Mouse (Mus musculus) gonadal fat pad, adult 2 months (tissue): ENCODE data around the gene Oser1. TPM values are rescaled to one million over a fixed set of nuclear protein-coding genes. Genes with fewer than 3 reads are reported as not detected.

ENCODE experiments used
- DNase-seq: peaks from one replicate; pipeline ENCODE4 v3.0.0-alpha.2; 2012; ENCODE audit warnings: low read depth
- polyA plus RNA-seq: library from polyadenylated mRNA; depleted of rRNA; stranded (reverse); fragments of >200 nt; gene quantifications from 2 replicates; pipeline ENCODE4 v1.2.3, GENCODE M21; 2012

Gene Oser1
- polyA plus RNA-seq, 1 experiment, result 25.0 TPM

DNA sequence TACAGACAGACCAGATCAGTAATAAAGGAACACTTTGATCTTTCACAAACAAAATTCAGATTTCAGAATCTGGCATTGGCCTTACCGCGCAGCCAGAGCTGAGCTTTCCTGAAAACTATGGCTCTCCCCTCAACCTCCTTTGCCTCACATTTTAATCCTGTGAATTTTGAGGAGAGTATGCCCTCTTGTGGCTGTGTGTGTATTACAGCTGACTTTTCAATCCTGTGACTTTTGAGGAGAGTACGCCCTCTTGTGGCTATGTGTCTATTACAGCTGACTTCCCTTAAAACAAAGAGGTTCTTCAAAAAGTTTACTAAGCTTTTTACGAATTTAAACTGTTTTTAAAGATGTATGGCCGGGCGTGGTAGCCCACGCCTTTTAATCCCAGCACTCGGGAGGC is 23.3 kb downstream of the Oser1 start:
- DNase-seq, result no peak

DNA sequence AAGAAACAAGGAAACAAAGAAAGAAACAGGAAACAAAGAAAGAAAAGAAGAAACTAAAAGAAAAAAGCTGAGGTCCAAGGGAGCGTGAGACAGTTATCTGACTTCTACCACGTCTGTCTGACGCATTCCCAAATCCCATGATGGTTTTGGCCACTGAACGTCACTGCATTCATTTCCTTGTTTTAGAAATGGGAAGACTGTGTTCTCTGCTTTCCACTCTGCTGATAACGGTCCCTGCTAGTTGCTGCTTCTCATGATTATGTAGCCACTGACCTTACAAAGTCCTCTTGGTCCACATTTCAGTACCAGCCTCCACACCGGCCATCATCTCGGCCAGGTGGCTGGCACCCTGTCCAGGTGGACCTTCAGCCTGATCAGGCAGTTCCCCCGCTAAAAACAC is 25.3 kb downstream of the Oser1 start:
- no peak for DNase-seq

DNA sequence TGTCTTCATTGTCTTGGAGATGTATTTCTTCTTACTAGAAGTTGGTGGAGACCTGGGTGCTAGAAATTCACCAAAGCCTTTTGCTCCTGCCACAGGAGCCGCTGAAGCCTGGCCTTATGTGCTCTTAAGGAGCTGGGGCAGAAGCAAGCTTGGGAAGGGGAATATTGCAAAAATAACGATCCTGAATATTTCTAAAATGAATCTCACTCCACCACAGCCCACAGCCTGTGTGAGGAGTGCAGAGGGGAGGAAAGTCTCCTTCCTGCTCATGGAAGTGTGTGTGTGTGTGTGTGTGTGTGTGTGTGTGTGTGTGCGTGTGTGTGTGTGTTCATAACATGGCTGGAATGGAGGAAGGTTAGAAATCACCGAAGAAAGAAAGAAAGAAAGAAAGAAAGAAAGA is 25.7 kb downstream of the Oser1 start:
- DNase-seq, result no peak

DNA sequence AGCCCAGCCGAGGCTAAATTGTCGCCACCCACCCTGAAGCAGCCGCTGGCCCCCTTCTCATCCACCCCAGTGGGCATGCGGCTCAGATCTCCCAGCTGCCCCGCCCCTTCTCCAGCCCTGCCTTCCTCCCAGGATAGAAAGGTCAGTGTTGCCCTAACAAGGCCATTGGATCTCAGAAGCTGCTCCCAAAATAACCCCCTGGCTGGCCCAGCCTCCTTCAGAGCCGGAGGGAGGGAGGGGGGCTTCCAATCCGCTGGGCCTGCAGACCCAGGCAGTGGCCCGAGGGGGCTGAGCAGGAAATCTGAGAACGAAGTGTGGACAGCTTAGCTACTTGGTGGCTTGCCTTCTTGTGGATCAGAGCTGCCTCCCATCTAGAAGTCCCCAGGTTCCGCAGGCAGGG is 26.6 kb downstream of the Oser1 start, which contains the start of gene Jph2:
Gene Jph2, minus strand, starts transcription at position 89 of the 400 bp plus-strand sequence.
- DNase-seq, result no peak

DNA sequence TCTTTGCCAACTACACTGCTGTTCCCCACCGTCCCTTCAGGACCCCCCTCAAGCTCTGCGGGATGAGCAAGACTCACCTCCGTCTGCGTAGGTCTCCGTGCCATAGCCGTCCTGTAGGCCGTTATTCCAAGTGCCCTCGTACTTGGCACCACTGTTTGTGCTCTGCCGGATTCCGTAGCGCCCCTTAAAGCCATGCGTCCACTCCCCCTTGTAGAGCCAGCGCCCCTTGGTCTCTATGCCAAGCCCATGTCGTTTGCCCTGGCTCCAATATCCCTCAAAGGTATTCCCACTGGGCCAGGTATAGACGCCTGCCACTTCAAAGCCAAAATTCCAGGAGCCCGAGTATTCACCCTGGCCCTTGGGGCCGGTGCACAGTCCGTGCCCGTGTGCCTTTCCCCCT is 27.4 kb downstream of the Oser1 start:
- DNase-seq, result no peak

DNA sequence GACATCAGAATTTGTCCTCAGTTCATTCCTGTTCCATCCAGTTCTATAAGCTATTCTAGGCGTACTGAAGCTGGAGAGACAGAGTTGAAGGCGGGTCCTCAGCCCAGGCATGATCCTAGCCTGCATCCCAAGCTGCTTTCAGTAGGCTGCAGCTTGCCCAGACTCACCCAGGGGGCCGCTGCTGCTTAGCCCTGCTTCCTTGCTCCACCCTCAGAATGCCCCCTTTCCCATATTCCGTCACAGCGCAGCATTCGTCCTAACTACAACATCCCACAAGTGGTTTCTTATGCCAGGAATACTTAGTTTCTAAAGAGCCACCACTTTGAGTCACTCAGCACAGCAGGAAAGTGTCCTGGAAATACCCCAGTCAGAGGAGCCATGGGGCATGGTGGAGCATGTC is 29.5 kb downstream of the Oser1 start:
- no peak for DNase-seq

DNA sequence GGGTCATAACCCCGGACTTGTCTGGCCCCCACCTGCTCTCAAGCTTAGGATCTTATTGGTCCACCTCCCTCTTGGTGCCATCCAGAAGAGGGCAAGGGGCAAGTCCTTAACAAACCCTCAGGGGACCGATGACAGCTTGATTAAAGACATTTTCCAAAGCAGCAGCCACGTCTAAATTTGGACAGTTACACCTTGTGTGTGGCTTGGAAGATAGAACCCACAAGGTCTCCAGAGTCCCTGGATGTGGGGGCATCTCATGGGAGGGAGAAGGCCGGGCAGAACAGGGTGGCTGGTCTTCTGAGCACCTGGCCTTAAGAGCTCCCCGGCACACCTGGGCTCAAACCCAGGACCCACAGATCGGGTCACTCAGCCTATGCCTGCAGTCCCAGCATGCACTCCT is 30.5 kb downstream of the Oser1 start:
- DNase-seq, result no peak

DNA sequence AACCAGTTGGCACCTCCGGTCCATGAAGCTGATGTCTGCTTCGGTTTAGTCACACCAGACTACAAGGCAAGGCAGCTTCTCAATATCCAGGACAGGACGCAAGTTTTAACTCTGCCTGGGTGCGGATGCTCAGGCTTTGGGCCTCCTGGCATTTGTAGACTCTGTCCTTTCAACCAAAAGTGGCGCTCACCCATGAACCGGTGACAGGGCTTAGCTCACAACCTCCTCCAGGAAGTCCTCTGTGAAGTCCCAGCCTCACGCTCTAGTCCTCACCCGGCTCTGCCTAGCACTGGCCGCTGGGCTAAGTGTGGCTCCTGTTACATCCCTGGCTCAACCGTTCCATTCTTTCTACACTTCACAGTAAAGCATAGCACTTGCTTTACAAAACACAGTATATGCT is 31.3 kb downstream of the Oser1 start:
- no peak for DNase-seq

DNA sequence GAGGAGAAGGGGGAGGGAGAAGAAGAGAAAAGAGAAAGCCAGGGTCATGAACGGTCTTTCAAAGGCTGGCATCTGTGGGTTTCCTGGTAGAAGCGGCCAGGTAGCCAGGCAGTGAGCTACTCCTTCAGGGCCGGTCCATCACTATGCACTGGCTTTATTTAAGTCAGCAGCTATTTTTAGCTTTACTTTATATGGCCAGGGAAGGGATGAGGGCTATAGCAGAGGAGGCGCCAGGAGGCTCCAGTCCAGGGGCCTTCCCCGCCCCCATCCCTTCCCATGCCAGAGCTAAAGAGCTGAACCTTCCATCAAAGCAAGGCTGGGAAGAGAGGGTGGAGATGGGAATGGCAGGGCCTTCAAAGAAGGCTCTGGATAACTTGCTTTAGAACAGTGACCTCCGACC is 32.1 kb downstream of the Oser1 start:
- DNase-seq, result no peak

DNA sequence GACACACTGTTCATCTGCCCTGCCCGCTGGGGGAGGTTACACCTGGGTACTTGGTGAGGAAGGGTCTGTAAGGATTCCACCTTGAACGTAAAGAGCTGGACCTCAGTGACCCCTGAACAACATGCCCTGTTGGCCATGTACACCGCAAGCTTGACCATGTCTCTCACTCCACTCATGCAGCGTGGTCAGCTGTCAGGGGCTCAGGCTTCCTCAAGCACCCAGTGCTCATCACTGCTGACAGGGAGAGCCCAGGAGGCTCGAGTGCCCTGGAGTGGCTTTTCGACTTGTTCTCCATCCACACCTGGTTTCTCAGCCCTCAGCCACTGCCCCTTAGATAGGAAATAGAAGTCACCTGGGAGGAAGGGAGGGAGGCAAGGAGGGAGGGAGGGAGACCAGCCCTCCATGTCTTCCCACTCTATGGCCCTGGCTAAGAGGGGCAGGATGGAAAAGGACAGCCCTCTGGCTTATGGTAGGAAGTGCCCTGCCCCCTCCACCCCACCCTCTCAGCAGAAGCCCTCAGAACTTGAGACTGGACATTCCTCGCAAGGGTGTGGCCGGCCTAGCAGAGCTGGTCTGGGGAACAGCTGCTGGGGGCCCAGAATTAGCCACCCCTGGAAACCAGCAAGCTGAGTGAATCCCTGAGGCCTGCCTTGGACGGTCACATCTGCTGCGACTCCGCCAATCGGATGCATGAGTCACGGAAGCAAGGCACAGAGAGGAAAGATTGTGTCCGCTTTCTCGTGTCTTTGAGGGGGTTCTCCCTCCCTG is 37.9 kb downstream of the Oser1 start:
- no peak for DNase-seq

DNA sequence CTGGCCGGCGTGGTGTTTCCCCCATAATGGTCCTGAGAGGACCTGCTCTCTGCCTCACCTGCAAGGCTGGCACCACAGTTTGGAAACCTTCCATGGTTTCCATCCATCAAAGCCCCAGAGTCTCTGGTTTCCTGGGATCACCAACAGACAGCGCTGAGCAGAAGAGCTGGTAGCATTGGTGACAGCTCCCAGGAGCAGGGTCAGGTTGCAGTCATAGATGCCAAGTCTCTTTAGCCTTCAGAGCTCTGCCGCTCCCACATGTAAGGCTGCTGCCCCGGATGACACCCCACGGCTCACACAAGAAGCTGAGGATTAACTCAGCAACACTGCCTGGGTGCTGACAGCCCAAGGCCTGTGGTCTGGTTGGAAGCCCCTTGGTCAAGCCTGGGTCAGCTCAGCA is 39.4 kb downstream of the Oser1 start:
- no peak for DNase-seq

DNA sequence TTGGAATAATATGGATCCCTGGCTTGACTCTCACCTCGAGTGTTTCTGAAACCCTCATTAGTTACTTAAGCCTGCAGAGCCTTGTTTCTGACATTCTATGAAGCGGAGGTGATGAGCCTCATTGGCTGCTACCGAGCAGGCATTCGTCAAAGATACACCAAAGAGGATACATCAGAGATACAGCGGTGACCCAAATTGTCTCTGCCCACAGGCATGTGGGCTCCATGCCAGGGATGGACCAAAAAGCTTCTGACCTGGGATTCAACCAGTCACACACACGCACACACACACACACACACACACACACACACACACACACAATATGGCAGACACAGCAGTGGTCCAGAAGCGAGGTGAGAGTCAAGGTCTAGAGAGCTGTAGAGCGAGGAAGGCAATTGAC is 43.3 kb downstream of the Oser1 start:
- DNase-seq, result no peak

DNA sequence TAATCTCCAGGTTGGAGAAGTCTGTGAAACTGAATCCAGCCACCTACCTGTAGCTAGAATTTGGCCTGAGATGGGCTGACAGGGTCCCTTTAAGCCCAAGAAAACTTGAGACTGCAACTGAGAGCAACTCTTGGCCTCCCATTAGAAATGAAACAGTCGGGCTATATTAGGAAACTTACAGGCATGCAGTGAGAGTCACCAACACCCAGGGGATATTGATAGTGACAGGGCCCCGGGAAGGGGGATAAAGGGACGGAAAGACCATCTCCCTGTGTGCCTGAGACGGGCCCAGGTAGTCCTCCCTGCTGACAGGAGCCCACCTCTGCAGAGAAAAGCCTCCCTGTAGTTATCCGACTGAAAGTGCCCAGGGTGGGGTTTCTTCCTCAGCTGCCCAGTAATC is 45.1 kb downstream of the Oser1 start:
- no peak for DNase-seq

DNA sequence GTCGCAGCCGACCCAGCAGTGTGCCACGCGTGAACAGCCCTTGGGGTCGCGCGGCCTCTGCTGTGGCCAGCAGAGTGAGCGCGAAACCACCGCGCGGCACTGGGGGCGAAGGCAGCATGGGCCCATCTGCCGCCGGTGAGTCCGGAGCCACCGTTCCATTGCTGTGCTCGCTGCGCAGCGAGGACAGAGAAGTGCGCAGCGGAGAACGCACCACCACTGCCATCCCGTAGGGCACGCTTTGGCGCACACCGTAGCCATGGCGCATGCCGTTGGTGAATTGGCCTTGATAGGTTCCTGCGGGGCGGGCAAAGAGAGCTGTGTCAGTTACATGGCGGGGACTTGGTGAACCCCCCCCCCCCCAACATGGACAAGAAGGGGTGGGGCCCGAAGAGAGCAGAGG is 48.4 kb downstream of the Oser1 start:
- no peak for DNase-seq

DNA sequence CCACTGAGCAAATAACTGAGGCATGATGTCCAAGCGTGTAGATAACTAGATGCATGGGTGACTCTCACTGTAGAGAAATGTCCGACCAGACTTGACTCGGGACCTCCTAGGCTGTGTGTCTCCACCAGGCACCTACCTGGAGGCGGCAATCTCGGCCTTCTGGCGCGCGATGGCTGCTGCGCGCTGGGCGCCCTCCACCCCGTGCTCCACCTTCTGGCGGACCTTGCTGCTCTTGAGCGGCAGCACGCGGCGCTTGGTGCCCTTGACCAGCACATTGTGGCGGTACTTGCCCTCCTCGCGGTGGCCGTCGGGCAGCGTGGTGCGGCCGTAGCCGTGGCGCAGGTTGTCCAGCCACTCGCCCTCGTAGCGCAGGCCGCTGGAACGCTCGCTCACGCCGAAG is 49.0 kb downstream of the Oser1 start:
- DNase-seq, result no peak

DNA sequence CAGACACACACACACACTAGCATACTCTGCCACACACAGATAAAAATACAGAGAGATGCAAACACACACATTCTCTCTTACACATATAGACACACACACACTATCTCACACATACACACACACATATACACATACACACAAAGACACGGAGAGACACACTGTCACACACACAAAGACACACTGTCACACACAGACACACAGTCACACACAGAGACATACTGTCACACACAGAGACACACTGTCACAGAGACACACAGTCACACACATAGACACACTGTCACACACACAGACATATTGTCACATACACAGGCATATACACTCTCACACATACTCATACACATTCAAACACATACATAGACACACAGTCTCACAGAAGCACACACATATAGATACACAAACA is 51.9 kb downstream of the Oser1 start:
- no peak for DNase-seq

DNA sequence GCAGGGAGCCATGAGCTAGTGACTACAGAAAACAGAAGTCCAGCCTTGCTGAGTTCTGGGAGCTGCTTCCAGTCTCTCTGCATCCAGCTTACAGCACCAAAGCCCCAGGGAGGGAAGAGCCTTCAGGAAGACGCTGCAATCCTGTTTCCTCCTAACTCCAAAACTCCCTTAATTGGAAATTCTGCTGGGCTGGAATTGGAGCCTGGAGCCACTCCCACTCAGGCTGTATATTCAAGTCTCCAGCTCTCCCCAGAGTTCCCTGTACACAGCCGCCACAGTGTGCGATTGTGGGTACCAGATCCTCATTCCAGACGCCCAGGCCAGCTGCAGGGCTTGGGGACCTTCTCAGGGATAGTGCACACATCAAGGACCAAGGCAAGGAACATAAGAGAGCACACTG is 54.3 kb downstream of the Oser1 start:
- no peak for DNase-seq

DNA sequence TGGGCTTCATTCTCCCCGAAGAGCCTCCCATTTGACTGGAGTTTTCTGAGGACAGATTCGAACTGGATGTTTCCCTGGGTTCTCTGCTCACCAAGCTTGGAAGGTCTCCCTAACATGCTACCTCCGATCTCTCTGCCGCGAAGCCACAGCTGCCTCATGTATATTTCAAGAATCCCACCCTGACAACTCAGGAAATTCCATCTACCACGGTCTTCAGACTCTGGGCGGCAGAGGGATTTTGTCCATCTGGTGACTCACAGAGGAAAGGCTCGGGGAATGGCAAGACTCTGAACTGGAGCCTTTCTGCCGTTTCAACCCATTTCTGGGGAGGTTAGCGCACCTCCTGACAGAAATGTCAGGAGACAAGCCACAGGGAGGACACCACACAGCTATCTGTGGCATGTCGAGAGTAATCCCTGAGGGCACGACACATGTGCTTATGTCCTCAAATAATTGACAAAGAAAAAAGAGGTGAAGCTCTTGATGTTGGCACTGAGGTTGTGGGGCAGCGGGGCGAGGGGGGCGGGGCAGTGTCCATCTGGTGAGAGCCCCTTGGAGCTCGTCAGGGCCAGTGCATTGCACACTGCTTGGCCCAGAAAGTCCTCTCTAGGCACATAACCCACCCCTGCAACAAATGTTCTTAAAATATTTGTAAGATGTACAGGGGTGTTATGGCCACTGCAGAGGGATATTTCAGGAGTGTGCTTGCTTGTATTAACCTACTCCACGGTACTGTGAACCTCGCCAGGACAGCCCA is 59.5 kb downstream of the Oser1 start:
- DNase-seq, result no peak

DNA sequence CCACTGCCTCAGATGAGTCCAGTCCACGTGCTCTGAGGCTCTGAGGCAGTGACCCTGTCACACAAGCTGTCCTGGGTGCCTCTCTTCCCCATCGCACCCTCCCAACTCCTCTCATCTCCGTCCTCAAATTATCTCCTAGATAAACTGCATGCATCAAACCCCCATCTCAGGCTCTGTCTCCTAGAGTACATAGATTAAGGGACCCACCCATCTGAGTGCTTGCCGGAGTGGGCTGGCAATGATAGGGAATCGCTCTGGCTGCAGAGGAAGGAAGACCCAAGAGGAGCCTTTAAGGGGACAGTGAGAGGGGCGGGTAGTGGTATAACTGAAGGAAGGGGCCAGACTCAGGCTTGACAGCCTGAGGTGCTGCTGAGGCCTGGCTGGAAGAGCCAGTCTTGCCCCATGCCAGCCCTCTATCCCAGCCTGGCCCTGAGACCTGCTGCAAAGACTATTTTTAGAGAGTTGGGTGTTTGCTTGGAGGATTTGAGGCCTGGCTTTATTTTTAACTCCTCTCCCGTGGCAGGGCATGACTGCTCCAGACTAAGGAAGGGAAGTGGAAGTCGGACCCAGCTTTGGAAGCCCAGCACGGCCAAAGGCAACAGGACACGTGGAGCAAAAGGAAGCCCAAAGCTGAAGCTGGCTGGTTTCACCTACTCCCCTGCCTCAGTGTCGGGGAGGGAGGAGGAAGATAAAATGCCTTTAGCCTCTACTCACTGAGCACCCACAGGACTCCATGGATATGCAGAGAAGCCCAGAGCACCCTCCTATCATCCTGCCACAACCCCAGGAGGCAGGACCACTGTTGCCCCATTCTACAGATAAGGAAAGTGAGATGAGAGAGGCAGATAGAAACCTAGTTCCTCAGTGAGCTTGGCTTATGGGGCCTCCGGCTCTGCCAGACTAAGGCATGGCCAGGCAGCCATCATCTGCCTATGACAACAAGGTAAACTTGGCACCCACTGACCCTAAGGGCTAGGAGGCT is 61.3 kb downstream of the Oser1 start:
- no peak for DNase-seq

DNA sequence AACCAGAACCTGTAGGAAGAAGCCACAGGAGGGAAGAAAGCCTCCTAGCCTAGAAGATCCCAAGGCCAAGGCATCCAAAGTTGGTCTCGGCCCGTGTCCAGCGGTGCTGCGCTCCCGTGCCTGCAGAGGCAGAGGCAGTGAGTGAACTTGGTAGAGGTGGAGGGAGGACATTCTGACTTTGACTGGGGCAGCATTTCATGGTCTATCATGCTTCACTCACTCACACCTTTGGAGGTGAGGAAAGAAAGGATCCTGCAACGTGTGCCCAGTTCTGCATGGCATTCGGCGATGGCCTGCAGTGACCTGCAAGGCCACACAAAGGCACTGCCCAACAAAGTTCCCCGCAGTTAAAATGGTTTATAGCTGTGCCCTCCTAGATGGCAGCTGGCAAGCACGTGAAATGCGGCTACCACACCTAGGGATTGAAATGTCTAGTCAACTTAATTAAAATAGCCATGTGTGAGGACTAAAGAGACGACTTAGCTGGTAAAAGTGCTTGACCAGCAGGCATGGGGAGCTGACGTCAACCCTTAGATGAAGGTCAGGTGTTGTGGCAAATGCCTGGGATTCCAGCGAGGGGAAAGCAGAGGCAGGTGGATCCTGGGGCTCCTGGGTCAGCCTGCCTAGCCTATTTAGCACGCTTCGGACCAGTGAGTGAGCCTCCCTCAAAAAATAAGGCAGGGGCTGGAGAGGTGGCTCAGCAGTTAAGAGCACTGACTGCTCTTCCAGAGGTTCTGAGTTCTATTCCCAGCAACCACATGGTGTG is 63.5 kb downstream of the Oser1 start:
- no peak for DNase-seq

DNA sequence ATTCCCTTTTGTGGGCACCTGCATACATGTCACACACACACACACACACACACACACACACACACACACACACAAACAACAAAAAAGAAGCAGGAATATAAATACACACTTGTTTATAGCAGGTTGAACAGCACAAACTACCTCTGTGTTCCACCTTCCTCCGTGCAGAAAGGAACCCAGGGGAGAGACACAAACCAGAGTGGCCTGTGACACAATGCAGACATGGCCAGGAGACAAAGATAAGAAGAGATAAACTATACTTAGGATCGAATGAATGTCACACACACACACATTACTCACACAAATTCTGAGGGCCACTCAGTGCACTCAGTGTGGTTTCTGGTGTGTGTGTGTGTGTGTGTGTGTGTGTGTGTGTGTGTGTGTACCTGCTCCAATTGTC is 65.2 kb downstream of the Oser1 start:
- no peak for DNase-seq

DNA sequence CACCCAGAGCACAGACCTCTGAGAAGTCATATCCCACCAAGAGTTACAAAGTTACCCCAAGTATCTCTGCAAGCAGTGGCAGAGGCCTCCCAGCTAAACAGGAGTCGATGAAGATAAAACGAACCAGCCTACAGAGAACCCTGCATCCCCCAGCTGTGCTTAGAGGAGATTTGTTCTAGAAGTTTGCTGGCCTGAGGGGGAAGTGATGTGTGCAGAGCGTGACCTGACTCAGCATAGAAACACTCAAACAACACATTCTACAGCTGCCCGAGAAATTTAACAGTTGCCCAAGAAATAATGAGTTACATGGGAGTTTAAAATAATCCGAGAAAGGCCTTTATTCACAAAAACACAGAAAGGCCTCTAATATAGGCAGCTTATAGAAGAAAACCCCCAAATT is 65.8 kb downstream of the Oser1 start:
- DNase-seq, result no peak
